Mouse (Mus musculus) limb, embryonic 13.5 days (tissue): ENCODE results near the gene Runx3. TPM values are rescaled to one million over a fixed set of nuclear protein-coding genes. Genes with fewer than 3 reads are reported as not detected.

Experiments
- ATAC-seq: fragments of 200-750 bp; cut with Nextera tagmentation; 2 replicates; pipeline ENCODE4 v1.8.0; 2017; ENCODE audit warnings: low read depth, moderate number of reproducible peaks, moderate TSS enrichment; ENCODE audit not compliant: low FRiP score
- H3K27ac ChIP-seq: fragments of 300-500 bp; sonication (generic); 2 replicates; pipeline ENCODE4 v1.5.1; 2015; ENCODE audit warnings: inconsistent platforms, mild to moderate bottlenecking, moderate library complexity
- H3K27me3 ChIP-seq: fragments of 300-500 bp; sonication (generic); 2 replicates; pipeline ENCODE4 v1.6.1; 2015; ENCODE audit warnings: mild to moderate bottlenecking, inconsistent platforms
- H3K36me3 ChIP-seq: fragments of 300-500 bp; sonication (generic); 2 replicates; pipeline ENCODE4 v1.6.1; 2015; ENCODE audit warnings: inconsistent platforms, mild to moderate bottlenecking, moderate library complexity
- H3K4me1 ChIP-seq: fragments of 300-500 bp; sonication (generic); 2 replicates; pipeline ENCODE4 v1.6.1; 2015; ENCODE audit warnings: inconsistent platforms
- H3K4me2 ChIP-seq: fragments of 300-500 bp; sonication (generic); replicated peaks from 2 replicates; pipeline ENCODE4 v1.6.1; 2015; ENCODE audit warnings: inconsistent platforms, mild to moderate bottlenecking, moderate library complexity
- H3K4me3 ChIP-seq: fragments of 300-500 bp; sonication (generic); 2 replicates; pipeline ENCODE4 v1.5.1; 2015; ENCODE audit warnings: moderate library complexity, mild to moderate bottlenecking, inconsistent platforms
- H3K9ac ChIP-seq: fragments of 300-500 bp; sonication (generic); 2 replicates; pipeline ENCODE4 v1.6.1; 2015; ENCODE audit warnings: mild to moderate bottlenecking, inconsistent platforms
- H3K9me3 ChIP-seq: fragments of 300-500 bp; sonication (generic); 2 replicates; pipeline ENCODE4 v1.6.1; 2016; ENCODE audit warnings: inconsistent platforms
- WGBS: fragments of 180-500 bp; shearing (Covaris S2); methylation state at CpG from one replicate; pipeline ENCODE4 v1.1.7; 2015; 5-methylcytosine and 5-hydroxymethylcytosine counted together
- polyA plus RNA-seq: library from polyadenylated mRNA; unstranded; fragments of >200 nt; fragmentation: Nextera tagmentation; extraction: Ambion mirVana; gene quantifications from 2 replicates; pipeline ENCODE4 v1.2.1, GENCODE M21; 2015

Runx3 gene
- polyA plus RNA-seq, result 3.7 and 4.6 TPM in 2 replicates

GRCm38 (mm10) chr4:135120342-135121100 lies at the start of gene Runx3:
TSS of gene Runx3 (plus strand) at chr4:135120652.
- Histone ChIP-seq H3K4me1 (peaks cover 15% of the 10 kb centered on the region), H3K27ac (peak within 1 kb of the TSS; percentile 39; the same call in 1 of the 2 replicates), H3K27me3 (peaks cover 29% of the 10 kb centered on the region), H3K4me3 (no peak within 1 kb of the TSS), H3K36me3 (no peaks in the 10 kb centered on the region), H3K9me3 (no peaks in the 10 kb centered on the region), H3K9ac (no peak within 1 kb of the TSS), H3K4me2 (peak within 1 kb of the TSS; percentile 23)
- WGBS, result 71% methylated on average over 18 of the region's 18 CpGs
- ATAC-seq, result peak; percentile 28; the same call in 1 of the 2 replicates

GRCm38 (mm10) chr4:135072671-135073070 lies 47.8 kb upstream of the Runx3 start:
- Histone ChIP-seq H3K4me3 (no peak overlapping the region), H3K9ac (no peak overlapping the region), H3K4me1 (peaks cover 7% of the 10 kb centered on the region; the same call in 1 of the 2 replicates), H3K27me3 (no peaks in the 10 kb centered on the region), H3K27ac (no peak overlapping the region), H3K36me3 (no peaks in the 10 kb centered on the region), H3K9me3 (no peaks in the 10 kb centered on the region), H3K4me2 (no peak overlapping the region)
- no peak for ATAC-seq
- WGBS, result 89% methylated on average over 6 of the region's 6 CpGs

- Histone ChIP-seq H3K9me3 (no peaks in the 10 kb centered on the region), H3K4me2 (no peak overlapping the region), H3K4me1 (peaks cover 7% of the 10 kb centered on the region; the same call in 1 of the 2 replicates), H3K27ac (no peak overlapping the region), H3K36me3 (no peaks in the 10 kb centered on the region), H3K27me3 (no peaks in the 10 kb centered on the region), H3K4me3 (no peak overlapping the region), H3K9ac (no peak overlapping the region)
- 70% methylated on average over 10 of the region's 10 CpGs for WGBS
- ATAC-seq, result no peak
Observed at GRCm38 (mm10) chr4:135073523-135073922, 46.9 kb upstream of the Runx3 start.

GRCm38 (mm10) chr4:135074646-135075045 lies 45.8 kb upstream of the Runx3 start:
- no peaks in the 10 kb centered on the region for H3K27me3 ChIP-seq
- H3K27ac ChIP-seq, result no peak overlapping the region
- WGBS, result 61% methylated on average over 4 of the region's 4 CpGs
- no peak overlapping the region for H3K4me3 ChIP-seq
- no peak for ATAC-seq
- H3K36me3 ChIP-seq, result no peaks in the 10 kb centered on the region
- H3K4me1 ChIP-seq, result peaks cover 10% of the 10 kb centered on the region
- H3K9ac ChIP-seq, result no peak overlapping the region
- no peak overlapping the region for H3K4me2 ChIP-seq
- H3K9me3 ChIP-seq, result no peaks in the 10 kb centered on the region

- Histone ChIP-seq H3K9ac (no peak overlapping the region), H3K27me3 (no peaks in the 10 kb centered on the region), H3K36me3 (no peaks in the 10 kb centered on the region), H3K9me3 (no peaks in the 10 kb centered on the region), H3K4me2 (no peak overlapping the region), H3K27ac (no peak overlapping the region), H3K4me3 (no peak overlapping the region), H3K4me1 (peaks cover 17% of the 10 kb centered on the region)
- WGBS, result 83% methylated on average over 6 of the region's 6 CpGs
- ATAC-seq, result no peak
Observed at GRCm38 (mm10) chr4:135075360-135075759, 45.1 kb upstream of the Runx3 start.

- H3K4me3 ChIP-seq, result no peak overlapping the region
- peaks cover 2% of the 10 kb centered on the region; the same call in 1 of the 2 replicates for H3K27me3 ChIP-seq
- H3K4me1 ChIP-seq, result peaks cover 19% of the 10 kb centered on the region
- H3K4me2 ChIP-seq, result no peak overlapping the region
- no peak overlapping the region for H3K9ac ChIP-seq
- 77% methylated on average over 5 of the region's 5 CpGs for WGBS
- H3K36me3 ChIP-seq, result no peaks in the 10 kb centered on the region
- H3K9me3 ChIP-seq, result no peaks in the 10 kb centered on the region
- ATAC-seq, result no peak
- H3K27ac ChIP-seq, result no peak overlapping the region
Observed at GRCm38 (mm10) chr4:135076611-135077010, 43.8 kb upstream of the Runx3 start.

- 83% methylated on average over 9 of the region's 9 CpGs for WGBS
- peaks cover 14% of the 10 kb centered on the region for H3K4me1 ChIP-seq
- H3K27ac ChIP-seq, result no peak overlapping the region
- no peaks in the 10 kb centered on the region for H3K36me3 ChIP-seq
- peaks cover 6% of the 10 kb centered on the region; the same call in 1 of the 2 replicates for H3K27me3 ChIP-seq
- H3K9ac ChIP-seq, result no peak overlapping the region
- H3K9me3 ChIP-seq, result no peaks in the 10 kb centered on the region
- no peak overlapping the region for H3K4me3 ChIP-seq
- H3K4me2 ChIP-seq, result no peak overlapping the region
- ATAC-seq, result no peak
Observed at GRCm38 (mm10) chr4:135077196-135077595, 43.3 kb upstream of the Runx3 start.

GRCm38 (mm10) chr4:135079859-135080640 lies 40.4 kb upstream of the Runx3 start:
- no peak for ATAC-seq
- 0 out of 2 replicates have a peak overlapping the region, but pooled peaks have one; percentile 31 for H3K9ac ChIP-seq
- no peak overlapping the region for H3K4me2 ChIP-seq
- no peaks in the 10 kb centered on the region for H3K9me3 ChIP-seq
- peaks cover 6% of the 10 kb centered on the region; the same call in 1 of the 2 replicates for H3K27me3 ChIP-seq
- peaks cover 25% of the 10 kb centered on the region for H3K4me1 ChIP-seq
- H3K27ac ChIP-seq, result no peak overlapping the region
- no peak overlapping the region for H3K4me3 ChIP-seq
- H3K36me3 ChIP-seq, result no peaks in the 10 kb centered on the region
- 59% methylated on average over 23 of the region's 23 CpGs for WGBS

GRCm38 (mm10) chr4:135080641-135080920 lies 39.9 kb upstream of the Runx3 start:
- Histone ChIP-seq H3K27me3 (peaks cover 6% of the 10 kb centered on the region; the same call in 1 of the 2 replicates), H3K4me1 (peaks cover 25% of the 10 kb centered on the region), H3K9me3 (no peaks in the 10 kb centered on the region), H3K4me3 (no peak overlapping the region), H3K4me2 (no peak overlapping the region), H3K9ac (0 out of 2 replicates have a peak overlapping the region, but pooled peaks have one; percentile 31), H3K27ac (no peak overlapping the region), H3K36me3 (no peaks in the 10 kb centered on the region)
- no peak for ATAC-seq
- WGBS, result 57% methylated on average over 7 of the region's 7 CpGs

GRCm38 (mm10) chr4:135083089-135083488 lies 37.4 kb upstream of the Runx3 start:
- no peak overlapping the region for H3K9ac ChIP-seq
- no peak overlapping the region for H3K4me2 ChIP-seq
- WGBS, result 57% methylated on average over 6 of the region's 6 CpGs
- H3K27me3 ChIP-seq, result peaks cover 6% of the 10 kb centered on the region; the same call in 1 of the 2 replicates
- no peak for ATAC-seq
- no peak overlapping the region for H3K27ac ChIP-seq
- no peaks in the 10 kb centered on the region for H3K9me3 ChIP-seq
- H3K4me3 ChIP-seq, result no peak overlapping the region
- H3K4me1 ChIP-seq, result peaks cover 25% of the 10 kb centered on the region
- H3K36me3 ChIP-seq, result no peaks in the 10 kb centered on the region

- Histone ChIP-seq H3K27me3 (peaks cover 6% of the 10 kb centered on the region; the same call in 1 of the 2 replicates), H3K27ac (no peak overlapping the region), H3K36me3 (no peaks in the 10 kb centered on the region), H3K4me2 (no peak overlapping the region), H3K4me1 (peaks cover 27% of the 10 kb centered on the region), H3K9me3 (no peaks in the 10 kb centered on the region), H3K9ac (no peak overlapping the region), H3K4me3 (no peak overlapping the region)
- no peak for ATAC-seq
- 74% methylated on average over 13 of the region's 13 CpGs for WGBS
Observed at GRCm38 (mm10) chr4:135085077-135085853, 35.2 kb upstream of the Runx3 start.

GRCm38 (mm10) chr4:135090613-135091012 lies 29.8 kb upstream of the Runx3 start:
- Histone ChIP-seq H3K27me3 (no peaks in the 10 kb centered on the region), H3K4me3 (no peak overlapping the region), H3K4me2 (no peak overlapping the region), H3K27ac (no peak overlapping the region), H3K4me1 (peaks cover 19% of the 10 kb centered on the region), H3K9ac (no peak overlapping the region), H3K9me3 (no peaks in the 10 kb centered on the region), H3K36me3 (no peaks in the 10 kb centered on the region)
- 69% methylated on average over 13 of the region's 13 CpGs for WGBS
- ATAC-seq, result no peak
